Mouse (Mus musculus) lung, adult 2 months (tissue): ENCODE data around the gene Rps10.

Source experiments
- CTCF ChIP-seq: fragments of 200-500 bp; IDR thresholded peaks from 2 replicates; pipeline ENCODE4 v1.5.1; 2011; ENCODE audit warnings: mild to moderate bottlenecking, low read length, control low read depth; ENCODE audit not compliant: insufficient read depth
- POLR2A ChIP-seq: fragments of 200-500 bp; IDR thresholded peaks from 2 replicates; pipeline ENCODE4 v1.6.1; 2011; ENCODE audit warnings: low read depth, mild to moderate bottlenecking, control low read depth, low read length, borderline replicate concordance; ENCODE audit errors: extremely low read depth

DNA sequence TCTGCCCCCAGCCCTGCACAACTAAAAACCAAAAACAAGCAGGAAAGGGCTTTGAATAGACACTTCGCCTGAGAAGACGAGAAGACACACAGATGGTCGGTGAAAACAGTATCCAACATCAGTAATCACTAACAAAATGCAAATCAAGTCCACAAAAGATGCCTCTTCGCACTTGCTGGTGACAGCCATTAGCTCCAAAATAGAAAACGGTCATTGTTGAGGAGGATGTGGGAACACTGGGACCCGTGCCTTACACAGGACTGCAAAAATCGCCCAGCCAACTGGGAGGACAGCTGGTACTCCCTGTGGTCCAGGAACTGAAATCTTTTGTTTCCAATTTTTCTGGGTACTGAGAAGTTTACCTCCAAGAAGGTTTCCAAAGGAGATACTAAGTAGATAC is 37.5 kb upstream of the Rps10 start:
- no peak for TF ChIP-seq CTCF
- no peak for TF ChIP-seq POLR2A
